Mouse (Mus musculus) G1E (cell line): ENCODE measurements around the gene Tnnc2.

Experiments used
- CTCF ChIP-seq: IDR thresholded peaks from 2 replicates; pipeline ENCODE4 v1.5.1; 2012; ENCODE audit warnings: low read depth, low read length, inconsistent platforms, mixed read lengths
- GATA1 ChIP-seq: IDR thresholded peaks from 2 replicates; pipeline ENCODE4 v1.6.1; 2012; ENCODE audit warnings: borderline replicate concordance, low read length, inconsistent platforms, mixed read lengths
- POLR2AphosphoS5 ChIP-seq: IDR thresholded peaks from 2 replicates; pipeline ENCODE4 v1.6.1; 2012; ENCODE audit warnings: low read depth, low read length, inconsistent platforms; ENCODE audit not compliant: insufficient replicate concordance
- TAL1 ChIP-seq: conservative IDR thresholded peaks from 2 replicates; pipeline ENCODE4 v1.6.1; 2012; ENCODE audit warnings: low read depth, low read length, inconsistent platforms, mixed read lengths

DNA sequence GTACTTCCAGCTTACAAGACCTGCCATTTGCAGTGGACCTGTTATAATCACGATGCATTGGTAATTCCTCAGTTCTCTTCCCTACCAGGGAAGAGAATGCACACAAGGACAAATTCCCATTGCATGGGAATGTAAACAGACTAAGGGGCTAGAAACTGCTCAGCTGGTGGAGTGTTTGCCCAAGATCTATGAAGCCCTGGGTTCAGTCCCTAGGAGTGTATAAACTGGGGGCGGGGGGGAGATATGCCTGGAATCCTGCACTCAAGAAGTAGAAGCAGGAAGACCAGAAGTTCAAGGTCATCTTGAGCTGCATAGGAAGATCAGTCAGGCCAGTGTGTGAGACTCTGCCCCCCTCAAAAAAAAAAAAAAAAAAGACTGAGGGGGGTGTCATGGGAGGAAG lies 46.5 kb downstream of the Tnnc2 start:
- no peak for TF ChIP-seq GATA1
- no peak for TF ChIP-seq CTCF
- TF ChIP-seq TAL1, result no peak
- no peak for TF ChIP-seq POLR2AphosphoS5
